In the genomic region with DNA sequence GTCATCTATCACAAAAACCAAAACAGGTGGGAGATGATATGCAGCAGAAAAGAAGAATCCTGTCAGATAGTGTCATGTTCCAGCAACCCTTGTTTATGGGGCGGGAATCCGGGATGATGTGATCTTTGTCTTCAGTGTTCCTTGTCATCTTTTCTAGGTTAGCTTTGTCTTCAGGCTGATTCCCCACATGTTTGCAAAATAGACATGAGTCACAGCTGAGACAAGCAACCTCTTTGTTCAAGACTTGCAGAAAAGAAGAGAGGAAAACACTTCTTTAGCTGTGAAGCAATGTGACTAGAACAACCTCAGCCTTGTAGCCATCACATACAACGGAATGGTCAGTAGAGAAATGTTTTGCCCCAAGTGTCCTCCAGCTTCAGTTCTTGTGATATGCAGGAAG, we compare ENCODE assay signal across 13 mouse cellular contexts.
"Had no signal": no experiment of that assay in that cellular context is flagged by ENCODE, and none has a peak within 500 bp of the region (broad histone marks: within the 10 kb centered on the region; RNA-seq: fewer than 3 reads in every experiment).

No protein-coding gene starts in this region.

- DNase-seq: cerebellum, postnatal 10 days; cerebellum, postnatal 14 days; cerebellum, postnatal 25 days; cerebellum, postnatal 36 days; embryo, embryonic 11 days; forebrain, postnatal 0 days; gastrocnemius, adult 2 months; gastrocnemius, postnatal 10 days; gastrocnemius, postnatal 14 days; gastrocnemius, postnatal 25 days; gastrocnemius, postnatal 36 days; heart, adult 18-20 months; heart, adult 2 months had no signal
